Mouse (Mus musculus): ENCODE measurements at regions not wholly inside any gene's neighbourhood (a gene's known extent, or its start where the extent isn't known, plus 50 kb on each side); places are given as distances from the start of the nearest gene placed in this dataset.

DNA sequence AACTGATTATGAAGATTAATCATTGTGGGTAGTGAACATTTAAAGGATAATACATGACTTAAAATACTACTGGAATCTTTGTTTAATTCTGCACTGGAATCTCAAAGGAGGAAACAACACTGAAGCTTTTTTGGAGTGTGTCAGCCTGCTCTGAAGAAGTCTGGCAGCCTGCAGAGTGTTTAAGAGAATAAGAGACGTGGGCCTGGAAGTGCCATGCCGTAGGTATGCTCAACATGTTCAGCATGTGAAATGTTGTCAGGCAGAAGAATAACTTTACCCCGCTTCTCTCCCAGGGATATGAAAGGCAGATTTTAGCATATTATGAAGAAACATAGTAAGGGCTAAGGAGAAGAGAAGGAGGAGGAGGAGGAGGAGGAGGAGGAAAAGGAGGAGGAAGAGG, 189.6 kb upstream of the Nrp1 start:
- DNase-seq, result no peak

DNA sequence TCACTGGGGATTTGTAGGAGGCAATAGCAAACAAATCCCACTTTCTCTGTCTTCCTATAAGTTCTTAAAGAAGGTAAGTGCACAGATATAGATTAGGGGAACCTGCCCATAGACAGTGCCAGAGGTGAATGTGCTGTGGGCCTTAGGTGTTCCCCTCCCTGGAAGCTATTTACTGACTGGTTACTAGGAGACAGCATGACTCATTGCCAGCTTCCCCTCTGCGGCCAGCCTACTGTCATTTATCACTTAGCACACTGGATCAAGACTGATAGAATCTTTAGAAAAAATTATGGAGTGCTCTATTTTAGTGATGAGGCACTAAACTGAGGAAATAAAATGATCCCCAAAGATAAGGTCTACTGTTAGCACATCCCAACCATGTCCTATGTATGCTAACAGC, 187.3 kb upstream of the Nrp1 start:
- DNase-seq, result no peak

DNA sequence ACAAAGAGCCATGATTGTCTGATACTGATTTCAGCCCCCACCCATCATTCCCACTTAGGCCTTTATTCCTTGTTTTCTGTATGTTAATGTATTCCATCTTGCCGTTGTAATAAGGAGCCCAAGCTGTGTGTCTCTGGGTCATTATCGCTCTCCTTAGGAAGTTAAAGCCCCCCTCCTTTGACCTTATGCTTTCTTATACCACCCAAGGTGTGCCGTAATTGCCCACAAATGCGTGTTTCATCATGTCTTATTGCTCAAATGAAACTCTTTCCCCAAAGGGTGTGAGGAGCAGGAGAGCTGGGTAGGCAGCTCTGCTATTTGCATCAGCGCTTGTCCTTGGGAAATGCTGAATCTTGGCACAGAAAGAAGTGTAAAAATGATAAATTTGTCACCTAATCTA, 178.2 kb upstream of the Nrp1 start:
- no peak for DNase-seq

DNA sequence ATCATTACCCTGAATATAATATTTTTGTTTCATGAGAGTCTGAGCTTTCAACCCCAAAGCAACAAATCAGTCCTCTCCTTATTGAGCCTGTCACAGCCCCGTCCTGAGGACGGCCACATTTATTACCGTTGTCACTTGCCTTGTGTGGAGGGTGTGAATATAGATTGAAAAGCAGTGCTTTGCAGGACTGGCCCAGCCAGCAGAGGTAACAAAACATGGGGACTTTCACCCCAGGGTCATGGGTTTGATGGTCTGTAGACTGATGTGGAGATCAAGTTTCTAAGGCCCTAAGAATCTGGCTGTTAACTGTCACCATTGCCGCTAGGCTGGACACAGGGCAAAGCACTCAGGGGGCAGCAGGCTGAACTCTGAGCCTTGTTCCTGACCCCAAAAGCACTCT, 175.3 kb upstream of the Nrp1 start:
- DNase-seq, result no peak

DNA sequence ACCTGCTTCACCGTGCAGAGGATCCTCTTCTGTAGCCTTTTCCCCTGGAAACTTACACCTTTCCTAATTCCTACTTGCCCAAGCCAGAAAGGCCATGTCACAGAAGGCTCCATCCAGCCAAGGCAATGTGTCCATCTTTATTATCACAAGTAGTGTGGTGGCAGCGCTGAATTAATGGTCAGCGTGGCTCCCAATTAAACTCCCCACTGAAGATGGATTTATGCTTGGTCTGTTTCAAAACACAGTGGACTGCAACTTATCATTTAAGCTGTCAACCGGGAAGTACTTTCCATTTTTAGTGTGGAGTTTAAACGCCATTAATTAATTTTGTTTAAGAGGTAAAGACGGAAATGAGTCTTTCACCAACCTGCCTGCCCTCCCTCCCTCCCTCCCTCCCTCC, 170.1 kb upstream of the Nrp1 start:
- DNase-seq, result no peak

DNA sequence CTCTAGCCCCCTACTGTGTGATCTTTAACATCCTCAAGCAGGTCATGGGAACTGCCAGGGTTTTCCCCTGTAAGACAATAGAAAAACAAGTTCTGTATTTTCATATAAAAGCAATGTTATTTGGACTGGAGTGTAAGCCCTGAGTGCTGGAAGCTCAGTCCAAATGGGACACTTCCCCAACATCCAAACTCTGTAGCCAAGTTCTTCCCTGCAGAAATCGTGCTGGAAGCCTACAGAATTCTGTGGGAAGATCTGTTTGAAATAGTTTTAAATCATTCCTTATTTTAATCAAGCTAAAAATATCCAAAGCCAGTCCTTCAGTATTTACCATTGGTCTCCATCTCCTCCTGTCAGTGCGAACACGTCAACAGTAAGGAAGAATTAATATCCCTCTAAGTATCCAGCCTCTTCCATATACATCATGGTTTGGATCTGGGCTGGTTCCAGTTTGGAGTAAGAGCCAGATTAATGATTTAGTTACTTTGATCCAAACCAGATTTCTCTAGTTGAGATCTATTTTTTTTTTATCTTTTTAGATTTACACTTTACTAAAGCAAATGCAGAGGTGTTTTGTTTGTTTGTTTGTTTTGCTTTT, 165.0 kb upstream of the Nrp1 start:
- no peak for DNase-seq

DNA sequence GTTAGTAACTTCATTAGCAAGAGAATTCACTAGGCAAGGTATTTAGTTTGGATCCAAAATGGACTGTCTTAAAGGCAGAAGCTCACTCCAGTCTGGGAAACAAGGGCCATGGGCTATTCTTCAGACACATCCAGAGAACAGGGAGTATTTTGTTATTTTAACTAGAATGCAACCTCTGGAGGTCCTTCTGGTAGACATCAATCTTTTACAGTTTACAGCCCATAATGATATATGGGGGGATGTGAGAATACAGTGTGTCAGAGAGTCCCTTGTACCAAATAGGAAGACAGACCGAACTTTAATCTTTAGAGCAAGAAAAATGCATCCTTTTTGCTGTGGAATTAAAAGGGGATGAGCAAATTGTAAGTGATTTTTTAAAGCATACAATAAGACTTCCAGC, 157.6 kb upstream of the Nrp1 start:
- no peak for DNase-seq

DNA sequence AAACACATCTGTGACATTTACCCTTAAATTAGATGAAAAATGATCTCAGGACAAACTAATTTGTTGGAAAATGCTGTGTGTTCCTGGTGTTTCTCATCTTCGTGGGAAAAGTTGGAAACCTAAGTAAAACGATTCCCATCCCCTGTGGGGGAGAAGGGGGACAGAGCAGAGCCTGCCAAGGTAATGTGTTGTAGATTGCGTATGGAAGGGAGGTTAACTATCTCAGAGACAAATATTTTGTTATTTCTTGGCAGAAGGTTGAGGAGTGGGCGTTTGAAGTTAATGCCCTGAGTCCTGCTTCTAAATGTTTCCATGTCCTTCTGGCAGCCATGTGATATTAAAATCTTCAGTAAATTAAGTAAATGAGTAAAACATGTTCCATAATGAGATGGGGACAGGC, 156.8 kb upstream of the Nrp1 start:
- no peak for DNase-seq

DNA sequence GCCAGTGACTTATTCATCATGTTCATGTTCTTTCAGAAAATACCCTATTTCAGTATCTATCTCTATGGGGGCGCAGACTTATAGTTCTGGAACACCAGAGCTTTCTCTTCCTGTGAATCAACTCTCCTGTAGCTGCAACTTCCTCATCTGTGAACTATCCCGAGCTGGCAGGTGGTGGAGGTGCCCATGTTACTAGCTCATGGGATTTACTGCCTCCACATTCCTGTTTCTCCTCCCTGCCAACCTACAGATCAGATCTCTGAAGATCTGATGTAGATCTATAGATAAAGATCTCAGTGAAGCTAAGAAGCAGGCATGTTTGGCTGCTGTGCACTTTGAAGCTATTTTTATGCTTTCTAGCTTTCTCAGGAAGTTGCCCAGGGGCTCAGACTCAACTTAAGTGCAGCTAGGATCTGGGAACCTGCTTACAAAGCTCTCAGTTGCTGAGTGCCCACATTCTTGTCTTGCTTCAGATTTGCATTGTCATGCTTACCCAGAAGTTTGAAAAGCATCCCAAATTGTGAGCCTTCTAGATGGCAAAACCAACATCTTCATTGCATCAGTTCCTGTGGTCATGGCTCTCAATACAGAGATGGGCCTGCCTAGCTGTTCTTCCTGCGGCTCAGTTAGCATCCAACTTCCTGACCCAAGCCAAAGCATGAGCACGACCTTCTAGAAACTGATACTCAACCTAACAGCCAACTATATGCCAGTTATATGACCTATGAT, 156.1 kb upstream of the Nrp1 start:
- DNase-seq, result no peak

DNA sequence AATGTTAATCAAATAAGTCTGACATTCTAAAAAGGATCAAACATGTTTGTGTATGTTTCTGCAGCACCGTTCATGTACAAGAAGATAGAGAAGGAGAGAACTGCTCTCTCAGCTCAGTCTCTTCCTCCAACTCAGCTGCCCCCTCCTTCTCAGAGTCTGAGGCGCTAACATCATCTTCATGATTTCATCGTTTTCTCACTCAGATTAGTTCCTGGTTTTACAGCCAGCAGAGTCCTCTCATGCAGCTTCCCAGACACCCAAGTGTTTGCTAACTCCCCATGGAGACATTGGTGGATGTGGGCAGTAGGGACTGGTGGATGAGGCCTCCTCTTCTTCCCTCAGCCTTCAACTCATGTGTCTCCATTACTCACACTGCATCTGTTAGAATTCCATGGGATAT, 153.6 kb upstream of the Nrp1 start:
- DNase-seq, result no peak

DNA sequence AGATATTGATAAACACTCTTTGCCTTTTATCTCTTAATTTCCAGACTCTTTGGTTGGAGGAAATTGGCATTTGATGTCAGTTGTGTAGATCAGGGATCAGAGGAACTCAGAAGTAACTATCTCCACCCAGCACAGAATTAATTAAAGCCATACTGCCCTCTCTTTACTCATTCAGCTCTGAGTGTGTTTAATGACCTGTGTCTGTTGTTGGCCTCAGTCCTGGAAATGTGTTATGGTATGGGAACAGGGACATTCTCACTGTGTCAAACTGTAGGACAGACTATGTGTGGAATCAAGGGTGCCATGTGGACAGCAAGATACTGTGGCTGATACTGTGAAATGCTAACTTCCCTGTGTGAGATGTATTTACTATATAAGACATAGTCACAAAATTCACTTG, 151.3 kb upstream of the Nrp1 start:
- DNase-seq, result no peak

DNA sequence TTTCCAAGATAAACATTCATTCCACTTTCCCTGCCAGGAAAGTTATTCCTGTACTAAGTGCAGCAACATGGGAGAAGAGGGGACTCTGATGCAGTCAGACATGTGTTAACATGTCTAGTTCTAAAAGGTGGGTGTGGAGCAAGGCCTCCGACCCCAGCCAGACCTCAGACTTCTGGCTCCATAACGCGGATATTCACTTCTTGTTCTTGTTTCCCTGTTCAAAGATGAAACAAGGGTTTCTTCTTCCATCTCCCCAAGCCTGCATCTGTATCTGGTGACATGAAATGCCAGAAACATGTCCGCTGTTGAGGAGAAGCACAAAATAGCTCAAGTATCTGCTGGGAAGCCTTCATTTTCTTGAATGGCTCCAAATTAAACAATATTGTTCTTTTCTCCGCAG, 147.6 kb upstream of the Nrp1 start:
- no peak for DNase-seq

DNA sequence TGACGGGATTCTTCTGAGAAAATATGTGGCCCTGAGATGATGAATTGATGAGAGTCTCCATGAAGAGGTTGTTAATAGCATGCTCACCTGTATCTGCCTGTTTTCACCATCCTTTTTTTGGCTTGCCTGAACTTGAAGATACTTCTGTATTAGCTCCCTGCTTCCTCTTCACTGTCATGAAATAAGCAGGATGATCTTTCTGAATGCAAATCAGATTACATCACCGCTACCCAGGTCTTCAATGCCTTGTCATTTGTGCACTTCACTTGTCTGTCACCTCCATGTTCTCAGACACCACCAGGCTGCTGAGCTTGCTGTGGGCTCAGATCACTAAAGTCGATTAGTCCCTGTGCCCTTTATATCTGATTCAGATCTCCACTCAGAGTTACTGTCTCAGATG, 146.2 kb upstream of the Nrp1 start:
- no peak for DNase-seq

DNA sequence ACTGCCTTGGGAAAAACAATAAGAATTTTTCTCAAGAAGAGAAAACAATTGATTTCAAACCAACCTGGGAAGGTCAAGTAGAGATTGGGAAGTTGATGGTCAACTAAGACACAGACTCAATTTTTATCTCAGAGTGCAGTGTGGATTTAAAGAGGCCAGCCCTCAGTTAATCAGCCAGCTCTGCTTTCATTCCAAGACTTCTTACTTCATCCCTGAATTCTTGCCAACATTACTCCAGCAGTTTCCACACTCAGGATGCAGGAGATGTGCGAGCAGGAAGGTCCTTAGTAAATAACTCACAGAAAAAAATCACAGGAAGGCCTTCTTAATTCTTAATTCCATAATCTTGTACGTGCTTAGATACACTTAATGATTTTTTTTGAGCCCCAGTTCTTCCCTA, 144.1 kb upstream of the Nrp1 start:
- no peak for DNase-seq

DNA sequence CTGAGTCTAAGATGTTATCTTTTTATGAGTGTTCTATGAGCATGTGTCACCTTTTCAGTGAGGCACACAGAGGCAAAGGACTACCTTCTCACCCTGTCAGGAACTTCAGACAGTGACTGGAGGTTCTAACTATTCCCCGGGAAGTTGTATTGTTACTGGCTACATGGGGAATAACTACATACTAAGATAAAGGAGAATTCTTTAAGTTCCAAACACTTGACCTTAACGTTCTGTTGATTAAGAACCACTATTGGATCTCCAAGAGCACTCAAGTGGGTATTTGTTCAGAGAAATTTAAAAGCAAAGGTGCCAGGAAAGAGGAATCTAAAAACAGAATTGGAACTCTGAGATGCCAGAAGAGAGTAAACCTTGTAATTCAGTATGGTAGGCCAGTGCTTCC, 139.5 kb upstream of the Nrp1 start:
- DNase-seq, result no peak

DNA sequence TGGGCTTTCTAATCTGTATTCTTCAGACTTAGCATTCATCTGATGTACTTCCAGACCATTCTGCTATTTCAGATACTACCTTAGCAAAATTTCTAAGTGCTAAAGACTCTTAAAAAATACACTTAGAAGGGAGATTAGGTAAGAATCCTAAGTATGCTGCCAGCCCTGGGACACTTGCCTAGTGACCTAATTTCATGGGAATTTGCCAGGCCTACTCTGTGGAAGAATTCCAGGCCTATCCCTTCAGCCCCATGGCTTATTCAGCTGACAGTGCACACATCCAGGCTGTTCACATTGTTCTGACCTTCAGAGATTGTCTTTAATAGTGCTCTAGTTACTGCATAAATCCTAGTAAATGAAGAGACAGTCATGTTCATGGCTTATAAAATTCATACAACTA, 138.9 kb upstream of the Nrp1 start:
- DNase-seq, result no peak

DNA sequence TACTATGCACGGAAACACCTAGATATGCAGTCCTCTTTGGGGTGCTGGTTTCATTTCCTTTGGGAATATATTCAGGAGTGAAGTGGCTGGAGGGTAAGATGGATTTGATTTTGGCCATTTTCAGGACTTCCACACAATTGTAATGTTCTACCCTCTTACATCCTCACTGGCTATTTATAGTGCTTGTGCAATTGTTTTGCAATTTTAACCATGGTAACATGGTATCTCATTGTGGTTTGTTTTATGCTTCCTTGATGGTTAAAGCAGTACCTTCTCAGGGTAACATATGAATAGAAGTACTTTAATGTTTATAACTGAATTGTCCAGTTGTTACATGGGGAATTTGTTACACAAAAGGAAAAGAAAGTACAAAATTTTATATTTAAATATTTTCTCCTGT, 135.3 kb upstream of the Nrp1 start:
- no peak for DNase-seq

DNA sequence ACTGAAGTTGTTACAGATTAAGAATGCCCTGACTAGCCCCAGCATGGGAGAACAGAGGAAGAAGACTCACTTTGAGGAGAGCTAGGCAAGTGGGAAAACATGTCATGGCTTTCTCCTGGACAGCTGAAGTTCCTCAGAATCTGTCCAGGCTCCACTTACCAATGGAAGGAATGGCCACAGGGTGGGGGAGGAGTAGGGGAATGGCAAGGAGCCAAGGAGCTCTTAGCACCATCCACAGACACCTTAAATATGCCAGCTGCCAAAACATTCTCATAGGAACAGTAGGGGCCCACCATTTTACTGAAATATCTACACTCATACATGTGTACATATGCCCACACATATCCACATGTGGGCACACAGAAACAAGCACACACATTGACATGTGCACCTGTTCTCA, 134.9 kb upstream of the Nrp1 start:
- DNase-seq, result no peak

DNA sequence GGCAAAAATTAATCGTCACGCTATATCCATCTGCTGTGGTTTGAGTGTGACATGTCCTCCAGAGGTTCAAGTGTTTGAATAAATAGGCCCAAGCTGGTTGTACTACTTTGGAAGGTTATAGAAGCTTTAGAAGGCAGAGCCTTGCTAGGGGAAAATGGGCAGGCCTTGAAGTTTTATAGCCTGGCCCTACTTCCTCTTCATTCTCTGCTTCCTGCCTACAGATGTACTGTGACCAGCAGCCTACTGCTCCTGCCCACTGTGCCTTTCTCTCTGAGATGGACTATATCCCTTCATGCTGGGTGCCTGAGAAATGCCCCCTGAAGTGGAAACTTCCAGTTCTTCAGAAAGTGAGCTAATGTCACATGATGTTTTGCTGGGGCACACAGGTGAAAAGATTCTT, 133.3 kb upstream of the Nrp1 start:
- DNase-seq, result no peak

DNA sequence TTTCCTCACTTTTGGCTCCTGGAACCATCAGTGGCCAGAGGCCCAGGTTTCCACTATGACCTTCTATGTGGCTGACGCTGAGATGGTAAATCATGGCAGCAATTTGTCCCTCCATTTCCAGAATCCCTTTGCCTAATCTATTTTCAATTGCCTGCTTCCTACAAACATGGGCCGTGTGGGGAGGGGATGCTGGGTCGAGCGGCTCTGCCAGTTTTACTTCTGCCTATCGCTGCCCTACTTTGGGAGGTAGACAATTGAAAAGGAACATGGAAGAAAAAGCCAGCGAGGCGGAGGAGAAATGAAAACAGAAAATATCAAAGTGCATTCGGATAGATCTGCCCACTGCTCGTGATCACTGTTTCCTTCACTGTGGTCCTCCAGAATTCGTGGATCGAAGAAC, 123.3 kb upstream of the Nrp1 start:
- DNase-seq, result no peak

DNA sequence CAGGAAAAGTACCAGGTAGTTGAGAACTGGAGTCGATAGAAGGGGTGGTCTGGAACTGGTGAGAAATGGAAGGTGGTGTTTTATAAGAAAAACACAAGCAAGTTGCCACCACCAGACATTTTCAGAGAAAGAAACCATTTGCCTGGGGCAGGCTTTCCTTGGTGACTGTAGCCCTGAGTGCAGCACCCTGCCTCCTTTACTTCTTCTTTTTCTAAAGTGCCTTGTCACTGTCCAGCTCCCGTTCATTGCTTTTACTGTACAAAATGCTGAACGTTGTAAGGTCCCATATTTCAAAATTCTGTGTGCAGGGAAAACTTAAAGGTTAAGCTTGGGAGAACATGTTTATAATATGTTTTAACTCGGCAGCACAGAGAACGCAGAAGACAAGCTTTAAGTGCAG, 122.9 kb upstream of the Nrp1 start:
- DNase-seq, result no peak

DNA sequence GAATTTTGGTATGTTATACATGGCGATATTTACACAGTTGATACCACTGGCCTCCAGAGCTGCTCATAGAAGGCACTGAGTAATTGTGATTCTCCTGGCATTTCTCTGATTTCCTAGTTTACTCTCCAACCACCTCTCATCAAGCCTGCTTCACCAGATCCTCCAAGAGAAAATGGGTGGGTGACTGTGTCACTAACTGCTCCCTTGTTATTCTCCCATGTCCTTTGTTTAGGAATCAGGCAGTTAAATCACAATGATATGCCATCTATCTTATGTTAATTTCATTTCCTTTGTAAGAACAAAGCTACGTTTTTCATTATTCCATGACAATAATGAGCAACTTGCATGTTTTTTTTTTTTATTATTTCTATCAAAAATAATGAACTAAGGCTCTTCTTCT, 122.3 kb upstream of the Nrp1 start:
- no peak for DNase-seq

DNA sequence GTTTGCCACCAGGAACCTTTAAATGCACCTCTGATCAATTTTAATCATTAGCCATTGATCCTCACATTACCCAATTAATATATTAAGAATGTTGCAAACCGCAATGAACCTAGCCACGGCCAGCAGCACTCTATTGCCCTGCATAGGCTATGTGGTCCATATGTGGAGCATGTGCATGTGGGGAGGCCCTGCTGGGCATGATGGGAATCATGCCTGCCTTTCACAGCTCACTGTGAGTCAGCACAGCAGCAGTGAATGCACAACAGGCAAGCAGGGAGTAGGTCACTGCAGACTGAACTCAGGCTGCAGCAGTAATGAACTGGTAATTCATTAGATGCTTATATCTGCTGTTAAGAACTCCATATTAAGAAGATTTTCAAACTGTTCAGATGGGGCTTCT, 119.5 kb upstream of the Nrp1 start:
- no peak for DNase-seq

DNA sequence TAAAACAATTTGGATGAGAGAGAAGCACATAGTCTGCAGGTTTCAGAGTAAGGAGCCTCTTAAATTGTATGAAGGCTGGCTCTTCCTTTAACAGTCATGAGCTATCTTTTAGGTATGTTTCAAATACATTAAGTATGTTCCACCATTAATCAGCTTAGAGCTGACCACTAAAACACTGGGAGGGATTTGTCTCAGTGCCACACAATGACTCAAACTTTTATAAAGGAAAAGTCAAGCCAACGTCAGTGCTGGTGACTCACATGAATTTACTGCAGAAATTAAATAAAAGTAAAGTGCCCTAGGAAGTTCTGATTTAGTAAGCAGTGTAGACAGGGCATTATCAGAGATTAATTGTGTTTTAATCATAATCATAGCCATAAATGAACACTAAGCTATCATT, 118.6 kb upstream of the Nrp1 start:
- no peak for DNase-seq

DNA sequence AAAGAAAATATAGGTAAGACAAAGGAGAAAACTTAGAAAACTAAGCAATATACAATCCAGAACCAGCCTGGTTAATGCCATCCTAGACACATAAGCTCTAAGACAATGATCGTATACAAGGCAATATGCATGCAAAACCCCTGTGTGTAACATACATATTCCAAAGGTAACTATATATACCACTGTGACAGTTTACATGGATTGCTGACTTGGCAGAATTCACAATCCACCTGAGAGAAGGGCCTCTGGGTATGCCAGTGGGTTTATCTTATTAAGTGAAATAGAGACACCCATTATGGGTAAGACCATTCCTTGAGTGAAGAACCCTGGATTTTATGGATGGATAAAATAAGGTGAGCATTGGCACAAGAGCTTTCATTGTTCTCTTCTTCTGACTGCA, 117.2 kb upstream of the Nrp1 start:
- DNase-seq, result no peak

Data from liver (tissue).